Mouse (Mus musculus) adrenal gland, postnatal 25 days (tissue): ENCODE measurements around the gene Rnf128. TPM values are rescaled to one million over a fixed set of nuclear protein-coding genes. Genes with fewer than 3 reads are reported as not detected.
"Not testable (repeated sequence)": the region's sequence is repeated elsewhere in the genome, so short reads cannot be mapped to it uniquely, and the experiment has no call there.

Experiments
- DNase-seq: peaks from one replicate; pipeline ENCODE4 v3.0.0; 2021; ENCODE audit warnings: mixed read lengths
- long read RNA-seq: library from polyadenylated mRNA; stranded (forward); transcript quantifications from one replicate; pipeline ENCODE4 v2.0.0, GENCODE M21; 2021
- total RNA-seq: library from RNA; stranded (reverse); gene quantifications from 2 replicates; pipeline ENCODE4 v1.2.3, GENCODE M21; 2021

The Rnf128 gene
- total RNA-seq = 44.1 and 48.8 TPM in 2 replicates
- long read RNA-seq, transcript Rnf128-201 (7 exons, 2,750 nt) = major isoform, 129 of 138 reads
- long read RNA-seq, partial matches to known transcripts = 3 of 138 reads
- long read RNA-seq, other reads (novel, unspliced or antisense) = 6 of 138 reads

DNA sequence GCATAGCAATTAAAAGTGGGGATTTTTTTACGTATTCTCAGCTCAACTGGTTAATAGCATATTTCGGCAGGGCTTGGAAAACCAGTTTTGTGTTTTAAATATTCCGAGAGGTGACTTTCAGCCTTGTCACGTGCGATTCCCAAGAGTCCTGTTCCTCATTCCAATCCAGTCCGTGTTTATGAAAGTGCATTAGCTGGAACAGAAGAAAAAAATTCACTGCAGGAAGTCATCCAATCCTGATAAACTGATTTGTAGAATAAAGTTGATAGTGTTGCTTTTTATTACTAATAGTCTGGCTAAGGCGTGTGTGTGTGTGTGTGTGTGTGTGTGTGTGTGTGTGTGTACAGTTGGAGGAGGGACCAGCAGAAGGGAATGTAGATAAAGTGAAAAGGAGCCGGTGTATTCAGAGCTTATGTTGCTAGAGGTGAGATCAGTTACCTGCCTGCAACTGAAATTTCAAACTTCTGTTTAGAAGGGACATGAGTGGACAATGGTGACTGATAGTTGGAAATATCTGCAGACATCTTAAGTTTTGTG is at the start of gene Rnf128:
Rnf128 (plus strand) TSS at position 392 of the 537 bp plus-strand sequence.
- no peak for DNase-seq

DNA sequence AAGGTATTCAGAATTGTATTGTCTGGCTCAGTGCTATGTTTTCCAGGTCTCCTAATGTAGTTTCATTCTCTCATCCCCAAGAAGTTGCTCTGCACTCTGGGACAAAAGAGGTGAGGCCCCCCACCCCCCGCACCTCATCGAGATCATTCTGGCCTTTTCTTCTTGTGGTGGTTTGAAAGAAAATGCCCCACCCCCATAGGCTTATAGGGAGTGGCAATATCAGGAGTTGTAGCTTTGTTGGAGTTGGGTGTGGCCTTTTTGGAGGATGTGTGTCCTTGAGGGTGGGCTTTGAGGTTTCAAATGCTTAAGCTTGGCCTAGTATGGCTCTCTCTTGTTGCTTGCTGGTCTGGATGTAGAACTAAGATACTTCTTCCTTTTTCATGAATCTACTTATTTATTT is 47.0 kb upstream of the Rnf128 start:
- DNase-seq = no peak

DNA sequence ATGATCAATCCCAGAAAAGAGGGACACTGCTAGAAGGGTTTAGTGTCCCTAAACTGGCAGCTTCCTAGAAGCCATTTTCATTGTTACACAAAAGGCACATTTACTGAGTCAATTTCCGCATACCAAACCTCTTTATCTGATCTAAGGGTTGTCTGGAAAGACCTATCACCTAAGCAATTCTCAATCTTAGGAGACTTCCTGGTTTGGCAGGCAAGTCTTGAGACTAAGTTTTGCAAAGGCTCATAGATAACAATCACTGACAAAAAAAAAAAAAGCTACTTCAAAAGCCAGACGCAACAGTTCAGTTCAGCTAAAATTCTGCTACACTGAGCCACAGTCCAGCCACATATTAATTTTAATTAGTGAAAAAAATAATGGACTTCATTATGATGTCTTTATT is 43.9 kb upstream of the Rnf128 start:
- no peak for DNase-seq

DNA sequence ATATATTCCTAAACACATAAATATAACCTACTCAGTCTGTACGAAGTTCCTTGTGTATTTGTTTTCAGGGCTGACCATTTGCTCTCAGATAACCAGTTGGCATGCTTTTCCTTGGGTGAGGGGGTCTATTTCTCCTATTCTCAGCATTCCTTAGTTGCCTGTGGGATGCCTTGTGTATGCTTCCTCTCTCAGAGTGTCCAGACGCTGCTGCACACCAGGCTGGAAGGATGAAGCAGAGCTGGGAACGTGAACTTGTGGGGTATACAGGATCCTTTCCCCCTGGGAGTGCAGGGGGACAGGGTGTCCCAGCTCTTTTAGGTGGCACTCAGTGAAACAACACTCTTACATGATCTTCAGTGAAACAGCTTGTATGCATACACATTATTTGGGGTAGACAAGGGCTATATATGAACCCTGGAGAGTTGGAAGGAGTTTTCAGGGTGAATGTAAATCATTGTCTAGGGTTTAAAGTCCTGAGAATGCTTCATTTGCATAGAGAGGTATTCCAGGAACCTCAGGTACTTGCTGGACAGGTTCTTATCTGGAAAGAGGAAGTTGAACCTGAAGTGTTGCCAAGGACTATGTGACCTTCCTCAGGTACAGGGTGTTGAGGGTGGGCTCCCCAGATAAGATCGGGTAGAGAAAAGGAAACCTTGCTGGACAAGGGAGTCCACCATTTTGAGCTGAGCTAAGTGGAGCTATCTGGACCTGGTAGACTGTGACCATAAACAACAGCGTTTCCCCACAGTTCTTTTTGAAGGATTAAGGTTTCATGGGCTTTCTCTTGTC is 38.6 kb upstream of the Rnf128 start:
- no peak for DNase-seq

DNA sequence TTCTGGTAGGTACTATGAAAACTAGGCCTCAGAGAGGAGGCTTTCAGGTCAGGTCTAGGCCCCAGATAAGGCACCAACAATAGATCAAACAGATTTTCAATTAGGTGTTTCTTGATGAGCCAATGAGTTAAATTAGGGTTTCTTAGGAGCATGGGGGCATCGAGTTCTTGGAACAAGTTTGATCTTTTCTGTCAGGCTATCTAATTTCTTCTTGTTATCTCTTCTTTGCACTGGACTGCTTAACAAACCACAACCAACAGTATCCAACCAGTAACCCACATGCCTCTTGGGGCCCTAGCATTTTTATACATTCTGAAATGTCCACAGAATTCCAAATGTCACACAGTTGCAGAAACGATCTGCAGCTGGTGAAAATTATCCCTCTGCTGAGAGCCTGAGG is 37.4 kb upstream of the Rnf128 start:
- no peak for DNase-seq

DNA sequence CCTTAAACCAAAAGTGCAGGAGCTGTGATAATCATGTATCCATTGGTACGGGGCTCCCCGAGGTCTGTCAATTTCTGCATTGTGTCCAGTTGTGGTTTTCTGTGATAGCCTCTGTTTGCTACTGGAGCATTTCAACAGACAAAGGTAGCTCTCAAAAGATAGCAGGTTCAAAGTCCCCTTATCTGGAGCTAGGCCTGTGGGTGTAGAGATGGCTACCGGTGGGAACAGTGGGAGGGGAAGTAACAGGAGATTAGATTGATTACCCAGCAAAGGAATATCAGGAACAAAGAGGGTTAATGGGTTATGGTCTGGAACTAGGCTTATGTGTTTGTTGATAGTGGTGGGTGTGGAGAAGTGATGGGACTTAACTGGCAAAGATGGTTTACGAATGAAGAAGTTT is 36.1 kb upstream of the Rnf128 start:
- DNase-seq = no peak

DNA sequence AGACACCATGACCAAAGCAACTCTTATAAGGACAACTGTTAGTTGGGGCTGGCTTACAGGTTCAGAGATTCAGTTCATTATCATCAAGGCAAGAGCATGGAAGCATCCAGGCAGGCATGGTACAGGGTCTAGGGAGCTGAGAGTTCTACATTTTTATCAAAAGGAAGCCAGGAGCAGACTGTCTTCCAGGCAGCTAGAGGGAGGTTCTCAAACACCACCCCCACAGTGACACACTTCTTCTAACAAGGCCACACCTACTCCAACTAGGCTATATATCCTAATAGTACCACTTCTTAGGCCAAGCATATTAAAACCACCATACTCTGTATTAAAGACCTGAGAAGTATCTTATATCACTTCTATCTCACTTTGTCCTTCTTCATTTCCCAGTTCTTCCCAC is 33.4 kb upstream of the Rnf128 start:
- no peak for DNase-seq

DNA sequence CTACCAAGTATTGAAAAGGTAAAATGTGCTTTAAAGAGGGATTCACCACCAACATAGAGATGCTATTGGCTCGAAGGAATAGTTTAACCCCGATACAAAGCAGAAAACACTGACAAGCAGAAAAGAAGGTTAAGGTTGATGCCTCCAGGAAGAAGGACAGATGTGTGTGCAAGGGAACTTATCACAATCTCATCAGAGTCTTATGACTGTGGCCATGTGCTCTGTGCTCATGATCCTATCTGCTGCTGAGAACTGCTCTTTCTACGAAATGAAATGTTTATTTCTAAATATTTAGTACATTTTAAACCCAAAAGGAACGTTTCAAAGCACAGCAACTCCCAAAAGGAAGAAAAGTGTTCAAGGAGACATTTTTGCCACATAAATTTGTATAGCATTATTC is 30.8 kb upstream of the Rnf128 start:
- DNase-seq = no peak

DNA sequence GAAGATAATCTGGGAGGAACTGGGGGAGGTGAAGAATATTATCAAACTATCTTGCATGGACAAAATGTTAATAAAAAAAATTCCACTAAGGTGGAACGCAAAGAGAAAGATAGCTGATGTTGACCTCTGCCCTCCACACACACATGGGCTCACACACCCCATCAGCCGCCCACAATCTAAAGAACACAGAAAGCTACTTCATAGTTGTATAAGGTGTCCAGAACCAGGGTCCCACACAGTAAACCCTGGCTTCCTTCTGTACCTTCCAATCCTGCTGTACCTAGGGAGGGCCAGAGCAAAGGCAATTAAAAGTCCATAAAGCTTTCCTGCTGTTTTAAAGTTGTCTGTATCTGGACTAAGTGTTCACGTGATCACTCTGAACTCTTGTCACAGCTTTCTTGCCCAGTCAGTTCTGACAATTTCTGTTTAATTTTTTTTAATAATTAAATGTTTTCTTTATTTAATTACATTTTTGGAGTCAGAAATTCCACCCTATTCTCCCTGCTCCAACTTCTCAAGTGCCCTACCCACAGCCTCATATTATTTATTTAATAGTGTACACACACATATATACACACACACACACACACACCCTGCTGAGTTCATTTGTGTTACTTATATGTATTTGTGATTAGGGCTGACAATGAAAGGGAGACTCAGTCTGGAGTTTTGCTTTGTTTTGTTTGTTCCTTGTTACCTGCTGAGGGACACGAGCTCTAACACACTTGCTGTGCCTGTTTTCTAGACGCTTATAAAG is 25.3 kb upstream of the Rnf128 start:
- DNase-seq = no peak

DNA sequence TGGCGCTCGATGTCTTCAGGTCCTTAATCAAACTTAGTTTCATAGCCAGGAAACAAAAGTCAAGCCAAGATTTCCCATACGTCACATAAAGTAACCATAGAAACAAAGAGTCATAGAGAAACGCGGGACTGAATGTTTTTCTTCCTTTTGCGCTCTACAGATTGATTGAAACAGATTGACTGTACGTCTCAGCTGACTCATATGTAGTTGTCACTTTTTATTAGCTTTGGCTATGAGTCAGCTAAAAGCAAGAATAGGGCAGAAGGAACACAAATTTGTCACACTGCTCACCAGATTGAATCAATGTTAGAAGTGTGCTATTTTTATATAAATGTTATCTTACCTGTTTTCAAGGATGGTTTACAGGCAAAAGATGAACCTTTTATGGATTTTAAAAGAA is 19.4 kb upstream of the Rnf128 start:
- no peak for DNase-seq

DNA sequence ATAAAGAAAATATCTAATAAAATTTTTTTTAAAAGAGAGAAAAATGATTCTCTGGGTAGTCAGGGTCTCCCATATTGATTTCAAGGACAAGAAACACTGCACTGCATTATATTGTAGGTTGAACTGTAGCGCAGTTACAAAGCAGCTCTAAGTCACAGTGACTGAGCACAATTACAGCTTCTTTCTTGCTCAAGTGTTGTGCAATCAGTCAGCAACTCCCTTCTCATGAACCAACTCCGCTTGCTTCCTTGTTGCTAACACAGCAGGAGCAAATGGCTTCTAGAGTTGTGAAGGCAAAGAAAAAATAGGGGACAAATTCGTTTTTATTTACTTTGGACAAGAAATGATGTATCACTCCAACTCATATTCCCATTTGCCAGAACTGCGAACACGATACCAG is 12.7 kb upstream of the Rnf128 start:
- DNase-seq = no peak

DNA sequence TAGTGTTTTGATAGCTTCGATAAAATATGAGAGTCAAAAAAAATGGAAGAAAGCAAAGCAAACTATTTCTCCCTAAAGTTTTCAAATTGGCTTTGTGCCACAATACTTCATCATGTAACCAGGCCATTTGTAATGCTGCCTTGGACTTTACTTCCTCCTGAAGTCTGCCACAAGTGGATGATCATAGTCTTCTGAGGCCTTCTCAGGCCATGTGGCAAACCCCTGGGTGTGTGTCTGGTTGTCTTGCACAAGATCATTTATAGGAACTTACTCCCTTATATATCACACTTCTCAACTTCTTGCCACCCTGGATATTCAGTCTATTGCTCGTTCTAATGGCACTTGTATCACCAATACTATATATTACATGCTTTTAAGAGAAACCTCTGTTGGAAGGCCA is 11.0 kb upstream of the Rnf128 start:
- no peak for DNase-seq

DNA sequence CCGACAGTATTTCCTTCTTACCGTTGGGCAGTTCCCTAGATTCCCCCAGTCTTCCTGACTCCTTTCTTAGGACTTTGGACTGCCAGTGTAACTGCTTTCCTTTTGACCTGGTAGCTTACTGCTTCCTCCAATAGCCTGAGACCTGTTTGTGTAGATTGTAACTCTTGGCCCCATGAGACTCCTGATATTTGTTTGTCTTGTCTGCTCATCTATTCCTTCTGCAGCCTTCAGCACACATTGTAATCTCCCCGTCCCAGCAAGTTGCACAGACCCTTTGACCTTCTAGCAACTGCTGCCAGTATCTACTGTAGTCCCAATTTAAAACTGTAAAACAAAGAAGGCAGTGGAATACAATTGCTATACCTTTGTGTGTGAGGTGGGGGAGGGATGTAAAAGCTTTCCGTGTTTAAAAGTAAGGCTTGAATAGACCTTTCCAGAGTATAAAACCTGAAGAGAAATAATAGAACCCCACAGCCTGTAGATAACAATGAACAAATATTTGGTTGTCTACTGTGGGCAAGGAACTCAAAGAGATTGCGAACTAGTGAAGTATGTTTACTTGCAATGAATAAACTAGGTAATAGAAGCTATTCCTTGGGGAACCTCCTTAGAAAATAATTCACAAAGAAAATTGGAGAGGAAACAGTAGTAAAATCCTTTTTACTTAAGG is 726 bp upstream of the Rnf128 start:
- DNase-seq = no peak

DNA sequence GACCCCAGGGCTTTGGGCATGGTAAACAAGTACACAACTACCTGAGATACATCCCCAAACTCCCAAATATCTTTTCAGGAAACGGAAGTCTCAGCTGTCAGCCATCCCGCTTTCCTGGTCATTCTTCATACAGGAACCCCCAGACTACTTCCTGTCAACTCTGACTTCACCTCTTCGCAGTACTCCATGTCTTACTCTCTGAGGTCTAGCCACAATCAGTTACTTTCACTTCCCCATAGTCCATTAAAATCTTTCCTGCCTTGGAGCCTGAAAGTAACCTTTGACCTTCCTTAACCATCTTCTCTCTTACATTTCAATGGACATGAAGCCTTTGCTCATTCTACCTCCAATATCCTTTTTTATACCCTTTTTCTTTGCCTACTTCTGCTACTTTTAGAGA is 6.9 kb downstream of the Rnf128 start:
- no peak for DNase-seq

DNA sequence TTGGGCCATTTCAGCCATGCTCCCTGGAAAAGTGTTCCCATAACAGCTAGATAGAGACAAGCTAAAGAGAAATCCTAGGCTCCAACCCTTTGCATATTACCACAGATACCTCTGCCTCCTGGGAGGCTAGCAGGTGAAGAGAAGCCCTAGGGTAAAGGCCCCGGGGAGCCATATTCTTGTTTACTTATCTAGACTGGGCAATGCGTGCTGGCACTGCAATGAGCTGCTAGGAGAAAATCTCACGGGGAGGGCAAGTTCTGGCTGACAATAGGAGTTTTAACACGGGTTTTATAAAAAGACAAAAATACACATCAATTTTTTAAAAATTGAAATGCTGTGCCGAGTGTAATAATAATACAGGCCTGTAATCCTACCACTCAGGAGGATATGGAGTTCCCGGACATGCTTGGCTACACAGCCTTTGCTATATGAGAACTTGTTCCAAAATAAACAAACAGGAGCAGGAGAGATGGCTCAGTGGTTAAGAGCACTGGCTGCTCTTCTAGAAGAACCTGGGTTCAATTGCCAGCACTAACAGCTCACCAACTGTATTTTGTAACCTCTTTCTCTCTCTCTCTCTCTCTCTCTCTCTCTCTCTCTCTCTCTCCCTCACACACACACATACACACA is 15.6 kb downstream of the Rnf128 start:
- DNase-seq = no peak

DNA sequence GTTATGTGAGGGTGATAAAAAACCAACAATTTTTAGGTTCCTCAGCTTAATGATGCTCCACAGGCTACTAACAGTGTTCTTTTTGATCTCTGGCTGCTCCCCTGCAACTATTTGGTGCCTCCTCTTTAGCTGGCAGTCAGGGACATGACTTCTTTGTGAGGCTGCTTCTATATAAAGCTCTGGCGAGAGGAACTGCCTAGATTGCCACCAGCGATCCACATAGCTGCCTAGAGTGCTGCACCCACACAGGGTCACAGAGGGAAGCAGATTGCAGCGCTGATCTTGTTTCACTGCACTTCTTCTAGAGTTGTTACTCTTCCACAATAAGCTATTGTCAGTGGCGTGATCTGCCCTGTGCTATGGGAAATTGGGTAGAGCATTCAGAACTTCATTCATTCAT is 20.5 kb downstream of the Rnf128 start:
- no peak for DNase-seq

DNA sequence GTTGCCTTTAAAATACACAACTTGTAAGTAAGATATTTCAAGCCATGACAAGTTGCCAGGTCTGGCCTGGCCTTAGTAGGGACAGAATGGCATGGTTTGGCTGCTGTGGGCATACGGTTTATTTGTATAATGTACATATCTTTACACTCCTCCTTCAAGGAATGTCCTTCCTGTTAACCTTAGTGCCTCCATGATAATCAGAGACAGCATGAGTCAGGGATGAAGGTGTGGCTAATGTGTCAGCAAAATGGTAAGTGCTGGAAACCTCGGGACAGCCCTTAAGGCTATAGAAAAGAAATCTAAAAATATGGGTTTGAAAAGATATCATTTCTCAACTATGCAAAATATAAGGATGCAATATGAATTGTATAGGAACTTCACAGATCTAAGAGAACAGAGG is 23.6 kb downstream of the Rnf128 start:
- DNase-seq = not testable (repeated sequence)

DNA sequence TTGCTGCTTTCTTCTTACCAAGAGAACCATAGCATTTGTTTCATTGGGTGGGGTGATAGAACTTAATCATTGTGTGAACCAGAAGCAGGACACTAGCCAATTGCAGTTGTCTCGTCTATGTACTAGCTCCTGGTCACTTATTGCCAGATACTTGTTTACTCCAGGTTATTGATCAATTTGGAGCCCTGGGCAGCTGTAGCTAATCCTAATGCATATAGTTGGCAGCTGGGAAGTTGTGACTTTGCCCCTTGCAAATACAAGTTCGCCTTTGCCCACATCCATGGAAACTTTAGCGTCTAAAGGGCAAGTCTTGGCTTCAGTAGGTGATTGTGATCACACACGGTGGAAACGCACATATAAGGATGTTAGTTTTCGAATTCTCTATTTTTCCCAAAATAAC is 33.3 kb downstream of the Rnf128 start:
- no peak for DNase-seq

DNA sequence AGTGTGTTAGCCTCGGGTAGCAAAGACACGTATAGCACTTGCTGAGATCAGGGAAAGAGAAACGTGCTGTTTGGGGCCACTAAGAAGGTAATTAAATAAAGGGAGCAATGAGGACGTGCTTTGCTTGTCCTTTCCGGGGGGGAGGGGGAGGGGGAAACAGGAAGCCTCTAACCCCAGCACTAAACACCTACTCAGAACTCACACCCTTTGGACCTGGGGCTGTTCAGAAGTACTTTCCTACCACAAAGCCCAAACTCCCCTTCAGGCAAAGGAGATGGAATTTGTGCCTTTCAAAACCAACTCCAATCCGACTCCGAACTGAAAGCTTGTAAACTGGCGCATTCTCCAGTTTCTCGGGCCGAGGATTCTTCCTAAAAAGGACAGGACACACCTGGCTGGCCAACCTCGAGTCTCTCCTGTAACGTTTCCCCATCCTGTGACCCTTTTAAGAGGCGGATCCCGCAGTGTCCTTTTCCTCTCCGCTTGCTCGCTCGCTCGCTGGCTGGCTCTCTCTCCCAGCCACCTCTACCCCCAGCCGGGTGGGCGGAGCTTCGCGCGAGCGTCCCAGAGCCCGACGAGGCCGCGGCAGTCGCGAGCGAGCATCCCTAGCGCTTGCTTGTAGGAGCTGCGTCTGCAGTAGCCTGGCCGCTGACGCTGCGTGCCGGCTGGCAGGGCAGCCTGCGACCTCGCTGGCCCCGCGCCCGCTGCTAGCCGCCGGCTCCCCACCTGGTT is 47.1 kb downstream of the Rnf128 start:
- DNase-seq = peak; percentile 91

DNA sequence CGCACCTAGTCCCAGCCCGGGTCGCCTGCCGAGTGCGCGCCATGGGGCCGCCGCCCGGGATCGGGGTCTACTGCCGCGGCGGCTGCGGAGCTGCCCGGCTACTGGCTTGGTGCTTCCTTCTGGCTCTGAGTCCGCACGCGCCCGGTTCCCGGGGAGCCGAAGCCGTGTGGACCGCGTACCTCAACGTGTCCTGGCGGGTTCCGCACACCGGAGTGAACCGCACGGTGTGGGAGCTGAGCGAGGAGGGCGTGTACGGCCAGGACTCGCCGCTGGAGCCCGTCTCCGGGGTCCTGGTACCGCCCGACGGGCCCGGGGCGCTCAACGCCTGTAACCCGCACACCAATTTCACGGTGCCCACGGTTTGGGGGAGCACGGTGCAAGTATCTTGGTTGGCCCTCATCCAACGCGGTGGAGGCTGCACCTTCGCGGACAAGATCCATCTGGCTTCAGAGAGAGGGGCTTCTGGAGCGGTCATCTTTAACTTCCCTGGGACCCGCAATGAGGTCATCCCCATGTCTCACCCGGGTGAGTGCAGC is 47.7 kb downstream of the Rnf128 start:
- DNase-seq = no peak

DNA sequence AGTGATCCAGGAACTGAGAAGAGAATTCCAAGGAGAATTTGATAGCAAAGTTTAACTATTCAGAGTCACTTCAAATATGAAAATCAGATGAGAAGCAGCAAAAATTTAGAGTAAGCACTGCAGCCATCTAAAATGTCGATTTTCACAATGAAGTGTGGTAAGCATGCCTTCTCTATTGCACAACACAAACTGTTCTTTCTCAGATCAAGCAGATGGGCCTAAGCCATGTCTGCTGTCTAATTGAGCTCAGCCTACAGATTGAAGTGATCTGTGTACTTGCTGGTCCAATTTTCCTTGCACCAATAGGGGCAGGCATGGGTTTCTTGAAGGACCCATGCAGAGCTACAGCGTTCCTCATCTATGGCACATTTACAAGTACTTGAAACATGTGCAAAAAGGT is 51.6 kb downstream of the Rnf128 start:
- no peak for DNase-seq
